Mouse (Mus musculus) spleen, postnatal 14 days (tissue): ENCODE results near the gene Slc4a4.

Experiments
- DNase-seq, 2 experiments: peaks; one replicate each; pipeline ENCODE4 v3.0.0; 2021 to 2022; ENCODE audit warnings: low spot score in 2 of 2

Gene Slc4a4

DNA sequence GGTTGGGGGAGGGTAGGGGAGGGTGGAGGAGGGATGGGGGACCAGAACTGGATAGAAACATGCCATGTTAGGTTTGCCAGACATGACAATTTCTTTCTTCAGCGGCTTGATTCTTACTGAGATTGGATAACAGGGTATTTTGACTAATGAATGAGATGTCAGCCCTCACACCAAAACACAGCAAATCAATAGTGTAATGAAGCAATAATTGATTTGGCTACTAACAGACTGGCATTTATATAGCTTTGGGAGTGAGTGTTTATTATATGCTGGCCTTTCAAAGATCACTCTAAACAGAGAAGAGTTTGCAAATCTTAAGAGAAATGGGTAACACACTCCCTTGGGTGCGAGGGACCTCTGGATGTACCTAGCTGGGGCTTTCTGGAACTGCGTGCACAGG is 30.6 kb downstream of the Slc4a4 start:
- DNase-seq = no peak

DNA sequence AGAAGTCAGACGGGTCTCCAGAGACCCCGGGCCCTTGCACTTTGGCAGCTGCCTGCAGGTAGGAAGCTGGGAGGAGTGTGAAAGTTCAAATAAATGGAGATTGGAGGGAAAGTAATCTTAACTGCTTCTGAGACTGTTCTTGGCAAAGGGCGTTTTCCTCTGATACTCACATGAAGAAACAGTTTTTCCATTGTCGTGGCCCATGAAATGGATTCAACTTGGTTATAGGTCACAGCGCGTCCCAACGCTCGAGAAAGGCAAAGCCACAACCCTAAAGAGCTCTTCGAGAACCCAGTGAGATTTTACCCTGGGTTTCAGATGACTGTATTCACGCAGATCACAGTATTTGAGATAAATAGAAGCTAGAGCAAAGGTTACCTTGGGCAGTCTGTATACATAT is 31.0 kb downstream of the Slc4a4 start:
- no peak for DNase-seq

DNA sequence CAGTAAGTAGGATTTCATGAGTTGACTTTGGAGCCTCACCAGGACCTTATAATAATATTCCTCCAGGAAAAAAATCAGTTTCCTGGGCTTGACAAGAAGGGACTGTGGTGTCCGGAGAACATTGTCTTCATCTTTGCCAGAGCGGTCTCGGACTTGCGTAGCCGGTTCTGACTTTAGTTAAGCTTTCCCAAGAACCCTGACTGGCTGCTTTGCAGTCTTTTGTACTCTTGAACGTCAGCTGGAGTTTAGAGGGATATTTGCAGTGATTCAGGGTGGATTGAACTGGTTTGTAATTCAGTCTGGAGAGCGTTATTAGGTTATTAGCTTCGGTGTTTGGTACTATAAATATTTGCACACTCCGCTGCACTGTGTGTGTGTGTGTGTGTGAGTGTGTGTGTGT is 31.9 kb downstream of the Slc4a4 start:
- DNase-seq = no peak

- no peak for DNase-seq
Observed at GRCm38 (mm10) chr5:88925576-88925975, 39.0 kb downstream of the Slc4a4 start.

DNA sequence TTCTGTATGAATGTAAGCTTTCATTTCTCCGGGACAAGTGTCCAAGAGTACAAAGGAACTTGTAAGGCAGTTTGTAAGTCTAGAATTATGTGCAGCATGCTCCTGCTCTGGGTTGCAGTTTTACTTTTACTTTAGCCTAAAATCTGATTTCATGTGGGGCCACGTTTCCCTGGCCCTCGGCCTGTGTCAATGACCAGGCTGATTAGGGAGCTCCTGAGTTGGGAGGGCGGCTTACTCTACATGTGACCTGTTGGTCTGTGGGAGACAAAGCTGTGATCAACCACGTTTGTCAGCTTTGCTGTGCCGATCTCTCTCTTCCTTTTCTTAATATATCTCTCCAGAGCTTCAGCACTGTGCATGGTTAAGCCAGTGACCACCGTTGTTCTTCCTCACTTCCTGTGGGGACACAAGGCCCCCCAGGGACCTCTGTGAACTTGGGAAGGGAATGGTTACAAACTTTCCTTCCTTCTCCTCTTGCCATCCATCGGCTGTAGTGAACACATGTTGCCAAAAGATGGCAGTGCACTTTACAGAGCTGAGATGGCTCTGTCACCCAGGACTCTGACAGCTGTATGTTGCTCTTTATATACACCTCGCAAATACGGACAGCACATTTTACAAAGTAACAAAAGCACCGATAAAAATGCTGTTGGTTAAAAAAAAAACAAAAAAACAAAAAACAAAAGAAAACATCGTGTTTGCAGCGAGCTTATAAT is 41.7 kb downstream of the Slc4a4 start:
- DNase-seq = no peak

GRCm38 (mm10) chr5:88929392-88930094 is 42.9 kb downstream of the Slc4a4 start:
- DNase-seq = no peak

GRCm38 (mm10) chr5:88930129-88930528 is 43.5 kb downstream of the Slc4a4 start:
- DNase-seq = no peak

GRCm38 (mm10) chr5:88930611-88931010 is 44.0 kb downstream of the Slc4a4 start:
- DNase-seq = no peak

- DNase-seq = no peak
Observed at GRCm38 (mm10) chr5:88931176-88931575, 44.6 kb downstream of the Slc4a4 start.

DNA sequence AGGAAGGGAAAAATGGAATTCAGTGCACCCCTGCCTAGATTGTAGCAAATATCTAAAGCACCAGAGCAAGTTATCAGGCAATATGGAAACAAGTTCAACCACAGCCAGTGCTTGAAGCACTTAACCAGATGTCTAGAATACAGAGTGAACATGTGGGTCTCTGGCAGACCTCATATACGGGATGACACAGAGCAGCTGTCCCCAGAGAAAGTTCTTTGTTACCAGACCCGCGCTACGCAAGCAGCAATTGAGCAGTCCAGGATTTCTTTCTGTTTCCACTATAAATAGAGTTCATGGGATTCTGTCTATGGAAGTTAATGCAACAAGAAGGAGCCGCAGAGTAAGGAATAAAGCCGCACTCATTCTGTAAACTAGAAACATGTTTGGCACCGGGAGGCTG is 46.8 kb downstream of the Slc4a4 start:
- DNase-seq = no peak

- no peak for DNase-seq
Observed at GRCm38 (mm10) chr5:88933946-88934345, 47.3 kb downstream of the Slc4a4 start.

GRCm38 (mm10) chr5:88938208-88938607 is 51.6 kb downstream of the Slc4a4 start:
- DNase-seq = no peak

- no peak for DNase-seq
Observed at GRCm38 (mm10) chr5:88939151-88939550, 52.5 kb downstream of the Slc4a4 start.

GRCm38 (mm10) chr5:88939782-88940181 is 53.2 kb downstream of the Slc4a4 start:
- DNase-seq = no peak

- DNase-seq = no peak
Observed at GRCm38 (mm10) chr5:88941905-88942304, 55.3 kb downstream of the Slc4a4 start.

GRCm38 (mm10) chr5:88945661-88946339 is 59.2 kb downstream of the Slc4a4 start:
- no peak for DNase-seq

GRCm38 (mm10) chr5:88950337-88950736 is 63.7 kb downstream of the Slc4a4 start:
- no peak for DNase-seq

DNA sequence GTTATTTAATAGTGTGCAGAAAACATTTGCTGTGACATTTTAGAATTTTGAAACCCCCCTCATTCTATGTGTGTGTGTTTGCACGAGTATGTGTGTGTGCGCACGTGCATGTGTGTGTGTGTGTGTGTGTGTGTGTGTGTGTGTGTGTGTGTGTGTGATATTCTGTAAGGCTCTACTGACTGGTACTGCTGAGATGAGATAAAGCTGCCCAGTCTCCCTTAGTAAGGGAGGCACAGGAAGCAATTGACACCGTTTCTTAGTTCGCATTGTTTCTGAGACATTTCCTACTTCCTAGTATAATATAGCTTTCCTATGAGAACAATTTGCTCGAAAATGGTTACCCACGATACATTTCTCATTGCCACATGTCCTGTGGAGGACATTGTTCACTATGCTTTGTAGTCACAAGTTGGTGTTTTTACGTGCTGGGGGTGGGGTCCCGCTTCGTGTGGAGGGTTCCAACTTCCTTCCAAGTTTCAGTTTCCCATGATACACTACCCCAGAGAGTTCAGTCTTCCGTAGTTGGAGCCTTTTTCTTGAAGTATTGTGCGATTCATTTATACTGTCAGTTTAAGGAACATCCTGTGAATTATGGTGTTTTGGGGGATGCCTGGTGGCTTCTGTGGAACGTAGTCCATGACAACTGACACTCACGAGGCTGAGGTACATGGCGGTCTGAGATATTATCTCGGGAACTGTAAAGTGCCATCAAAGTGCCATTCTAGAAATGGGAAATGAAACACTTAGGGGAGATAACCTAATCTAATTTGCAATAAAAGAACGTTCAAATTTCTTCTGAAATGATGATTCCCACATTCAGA is 66.3 kb downstream of the Slc4a4 start:
- DNase-seq = no peak

DNA sequence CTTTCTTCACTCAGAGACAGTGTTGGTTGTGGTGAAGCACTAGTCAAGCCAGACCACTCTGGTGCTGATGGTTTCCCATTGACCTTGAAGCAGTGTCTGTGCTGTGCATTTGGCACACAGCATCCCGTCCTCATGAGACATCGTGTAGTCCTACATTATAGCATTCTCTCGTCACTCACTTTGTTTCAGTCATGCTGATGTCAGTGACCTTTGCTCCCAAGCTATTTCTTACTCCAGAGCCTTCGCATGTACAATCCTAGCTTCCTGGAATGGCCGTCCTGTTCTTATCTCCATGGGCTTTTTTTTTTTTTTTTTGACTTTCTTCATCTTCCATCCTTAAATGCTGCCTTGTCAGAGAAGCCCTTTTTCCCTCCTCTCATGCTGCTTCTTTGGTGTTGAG is 71.1 kb downstream of the Slc4a4 start:
- no peak for DNase-seq

DNA sequence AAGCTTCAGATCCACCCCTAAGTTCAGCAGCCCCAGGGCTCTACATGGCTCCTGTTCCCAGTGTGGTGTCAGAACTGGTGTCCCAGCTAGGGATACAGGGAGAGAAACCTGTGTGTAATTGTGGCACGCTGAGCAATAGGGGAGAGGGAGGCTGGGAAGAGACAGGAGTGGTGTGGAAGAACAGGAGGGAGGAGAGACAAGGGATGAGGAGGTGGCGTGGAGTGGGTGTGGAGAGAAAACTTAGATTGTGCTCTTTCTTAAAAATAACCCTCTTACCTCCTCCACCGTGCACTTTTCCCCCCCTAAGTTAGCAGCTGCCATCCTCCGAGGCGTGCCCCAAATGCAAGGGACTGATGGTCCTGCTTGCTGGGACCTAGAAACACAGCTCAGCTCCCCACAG is 72.3 kb downstream of the Slc4a4 start:
- DNase-seq = no peak

GRCm38 (mm10) chr5:88959412-88959811 is 72.8 kb downstream of the Slc4a4 start:
- DNase-seq = no peak
